Mouse (Mus musculus) intestine, embryonic 15.5 days (tissue): ENCODE results near the gene Knl1. TPM values are rescaled to one million over a fixed set of nuclear protein-coding genes. Genes with fewer than 3 reads are reported as not detected.

ENCODE experiments used
- ATAC-seq: fragments of 200-750 bp; cut with Nextera tagmentation; 2 replicates; pipeline ENCODE4 v1.8.0; 2017; ENCODE audit warnings: moderate TSS enrichment, moderate library complexity
- H3K27ac ChIP-seq: fragments of 300-500 bp; sonication (generic); 2 replicates; pipeline ENCODE4 v1.5.1; 2015; ENCODE audit warnings: mild to moderate bottlenecking, inconsistent platforms
- H3K27me3 ChIP-seq: fragments of 300-500 bp; sonication (generic); replicated peaks from 2 replicates; pipeline ENCODE4 v1.6.1; 2015; ENCODE audit warnings: inconsistent platforms
- H3K36me3 ChIP-seq: fragments of 300-500 bp; sonication (generic); 2 replicates; pipeline ENCODE4 v1.6.1; 2015; ENCODE audit warnings: inconsistent platforms
- H3K4me1 ChIP-seq: fragments of 300-500 bp; sonication (generic); replicated peaks from 2 replicates; pipeline ENCODE4 v1.6.1; 2015; ENCODE audit warnings: inconsistent platforms
- H3K4me2 ChIP-seq: fragments of 300-500 bp; sonication (generic); replicated peaks from 2 replicates; pipeline ENCODE4 v1.6.1; 2015; ENCODE audit warnings: mild to moderate bottlenecking, inconsistent platforms
- H3K4me3 ChIP-seq: fragments of 300-500 bp; sonication (generic); replicated peaks from 2 replicates; pipeline ENCODE4 v1.5.1; 2015; ENCODE audit warnings: inconsistent platforms
- H3K9ac ChIP-seq: fragments of 300-500 bp; sonication (generic); 2 replicates; pipeline ENCODE4 v1.6.1; 2015; ENCODE audit warnings: inconsistent platforms
- H3K9me3 ChIP-seq: fragments of 300-500 bp; sonication (generic); 2 replicates; pipeline ENCODE4 v1.6.1; 2016; ENCODE audit warnings: inconsistent platforms
- WGBS: fragments of 180-500 bp; shearing (Covaris S2); methylation state at CpG from one replicate; pipeline ENCODE4 v1.1.7; 2015; 5-methylcytosine and 5-hydroxymethylcytosine counted together
- polyA plus RNA-seq: library from polyadenylated mRNA; unstranded; fragments of >200 nt; fragmentation: Nextera tagmentation; extraction: Ambion mirVana; gene quantifications from 2 replicates; pipeline ENCODE4 v1.2.1, GENCODE M21; 2015

The Knl1 gene
- polyA plus RNA-seq, 1 experiment from 2014 or later = 53.7 TPM

DNA sequence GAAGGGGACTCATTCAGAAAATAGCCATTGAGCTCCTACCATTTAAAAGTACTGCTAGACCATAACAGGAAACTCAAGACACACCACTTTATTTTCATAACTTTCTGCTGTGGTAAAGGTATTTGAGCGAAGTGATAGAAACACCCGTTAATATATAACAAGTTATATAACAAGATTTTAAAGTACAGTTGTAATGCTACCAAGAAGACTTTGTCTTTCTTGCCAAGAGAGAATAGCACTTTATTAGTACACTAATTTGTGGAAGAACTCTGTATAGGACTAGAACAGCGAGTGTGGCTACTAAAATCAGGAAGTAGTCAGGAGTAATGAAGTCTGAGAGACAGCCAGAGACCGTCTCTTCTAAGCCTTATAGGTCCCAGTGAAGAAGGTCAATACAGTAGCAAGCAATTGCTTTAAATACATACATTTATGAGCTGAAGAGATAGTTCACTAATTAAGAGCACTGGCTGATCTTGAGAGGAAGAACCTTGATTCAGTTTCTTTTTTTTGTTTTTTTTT is 3.3 kb downstream of the Knl1 start:
- no peak for ATAC-seq
- H3K27ac ChIP-seq = no peak overlapping the region
- H3K9ac ChIP-seq = no peak overlapping the region
- H3K9me3 ChIP-seq = no peaks in the 10 kb centered on the region
- H3K4me1 ChIP-seq = no peaks in the 10 kb centered on the region
- no peak overlapping the region for H3K4me3 ChIP-seq
- 86% methylated on average over 4 of the region's 4 CpGs for WGBS
- no peaks in the 10 kb centered on the region for H3K27me3 ChIP-seq
- 0 out of 2 replicates have a peak, but pooled peaks cover 2% of the 10 kb centered on the region for H3K36me3 ChIP-seq
- no peak overlapping the region for H3K4me2 ChIP-seq

DNA sequence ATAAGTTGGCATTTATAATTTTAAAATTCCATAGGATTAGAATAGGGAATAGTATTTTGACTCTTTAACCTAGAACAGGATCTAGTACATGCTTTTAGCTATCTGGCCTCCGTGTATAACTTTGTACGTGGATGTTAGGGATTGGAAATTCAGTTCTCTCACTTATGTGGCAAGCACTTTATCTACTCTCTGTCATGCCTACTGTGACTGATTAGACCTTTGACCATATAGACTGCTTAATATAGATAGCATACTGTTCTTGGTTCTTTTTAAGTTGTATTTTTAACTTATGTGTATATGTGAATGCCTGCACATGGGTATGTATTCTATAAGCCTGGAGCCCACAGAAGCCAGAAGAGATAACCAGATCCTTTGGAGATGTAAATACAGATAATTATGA is 13.2 kb downstream of the Knl1 start:
- H3K27ac ChIP-seq = no peak overlapping the region
- H3K9me3 ChIP-seq = no peaks in the 10 kb centered on the region
- 92% methylated on average over 2 of the region's 2 CpGs for WGBS
- no peaks in the 10 kb centered on the region for H3K27me3 ChIP-seq
- no peak overlapping the region for H3K4me3 ChIP-seq
- H3K36me3 ChIP-seq = peaks cover 3% of the 10 kb centered on the region; the same call in 1 of the 2 replicates
- ATAC-seq = no peak
- no peaks in the 10 kb centered on the region for H3K4me1 ChIP-seq
- H3K9ac ChIP-seq = no peak overlapping the region
- H3K4me2 ChIP-seq = no peak overlapping the region

DNA sequence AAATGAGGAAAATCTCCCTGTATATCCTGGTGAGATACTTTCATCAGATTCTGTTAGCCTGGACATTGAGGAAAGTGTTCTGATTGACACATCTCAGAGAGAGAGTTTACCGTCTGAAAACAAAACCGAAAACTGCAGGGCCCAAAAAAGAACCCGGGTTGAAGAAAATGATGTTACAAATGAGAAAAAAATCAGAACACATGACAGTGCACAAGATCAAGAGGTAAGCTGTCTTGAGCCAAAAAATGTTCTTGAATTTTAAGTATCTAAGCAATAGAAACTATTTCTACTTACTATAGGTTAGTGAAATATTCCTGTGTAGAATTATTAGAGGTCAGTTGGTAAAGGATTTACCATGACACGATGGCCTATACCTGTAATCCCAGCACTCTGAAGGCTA is 25.5 kb downstream of the Knl1 start:
- no peak for ATAC-seq
- H3K36me3 ChIP-seq = 0 out of 2 replicates have a peak, but pooled peaks cover 5% of the 10 kb centered on the region
- 94% methylated on average over 4 of the region's 4 CpGs for WGBS

DNA sequence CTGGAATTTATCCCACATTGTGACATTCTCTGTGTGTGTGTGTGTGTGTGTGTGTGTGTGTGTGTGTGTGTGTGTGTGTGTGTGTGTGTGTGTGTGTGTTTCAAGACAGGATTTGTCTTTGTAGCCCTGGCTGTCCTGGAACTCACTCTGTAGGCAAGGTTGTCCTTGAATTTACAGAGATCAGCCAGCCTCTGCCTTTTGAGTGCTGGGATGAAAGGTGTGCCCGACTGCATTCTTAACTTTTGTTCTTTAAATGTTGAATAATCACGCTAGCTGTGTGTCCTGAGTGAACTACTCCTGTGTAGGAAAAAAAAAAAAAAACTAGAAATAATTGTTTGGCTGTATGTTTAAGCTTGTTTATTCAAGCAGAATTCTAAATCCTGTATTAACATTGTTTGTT is 39.2 kb downstream of the Knl1 start:
- Histone ChIP-seq H3K27ac (no peak overlapping the region), H3K4me1 (no peaks in the 10 kb centered on the region), H3K36me3 (peaks cover 8% of the 10 kb centered on the region; the same call in 1 of the 2 replicates), H3K9me3 (no peaks in the 10 kb centered on the region), H3K9ac (no peak overlapping the region), H3K4me3 (no peak overlapping the region), H3K4me2 (no peak overlapping the region), H3K27me3 (no peaks in the 10 kb centered on the region)
- ATAC-seq = no peak
- 90% methylated on average over 2 of the region's 2 CpGs for WGBS

More for the DNA sequence above, 25.5 kb downstream of the Knl1 start:
- Histone ChIP-seq H3K4me2 (no peak overlapping the region), H3K4me3 (no peak overlapping the region), H3K9ac (no peak overlapping the region), H3K9me3 (no peaks in the 10 kb centered on the region), H3K4me1 (no peaks in the 10 kb centered on the region), H3K27me3 (no peaks in the 10 kb centered on the region), H3K27ac (no peak overlapping the region)

DNA sequence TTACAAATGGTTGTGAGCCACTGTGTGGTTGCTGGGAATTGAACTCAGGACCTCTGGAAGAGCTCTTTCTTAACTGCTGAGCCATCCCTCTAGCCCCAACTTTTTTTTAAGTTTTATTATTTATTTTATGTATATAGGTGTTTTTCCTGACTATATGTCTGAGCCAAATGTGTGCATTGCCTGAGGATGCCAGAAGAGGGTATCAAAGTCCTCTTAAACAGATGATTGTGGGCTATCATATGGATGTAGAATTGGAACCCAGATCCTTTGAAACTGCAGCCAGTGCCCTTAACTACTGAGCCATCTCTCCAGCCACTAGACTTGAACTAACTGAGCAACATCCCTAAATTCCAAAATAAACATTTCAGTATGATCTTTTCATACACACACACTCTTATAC is 54.6 kb downstream of the Knl1 start:
- H3K36me3 ChIP-seq = peaks cover 20% of the 10 kb centered on the region
- H3K9ac ChIP-seq = no peak overlapping the region
- no peak overlapping the region for H3K27ac ChIP-seq
- H3K4me1 ChIP-seq = no peaks in the 10 kb centered on the region
- no peak for ATAC-seq
- no peaks in the 10 kb centered on the region for H3K9me3 ChIP-seq
- H3K27me3 ChIP-seq = no peaks in the 10 kb centered on the region
- H3K4me3 ChIP-seq = no peak overlapping the region
- no peak overlapping the region for H3K4me2 ChIP-seq

DNA sequence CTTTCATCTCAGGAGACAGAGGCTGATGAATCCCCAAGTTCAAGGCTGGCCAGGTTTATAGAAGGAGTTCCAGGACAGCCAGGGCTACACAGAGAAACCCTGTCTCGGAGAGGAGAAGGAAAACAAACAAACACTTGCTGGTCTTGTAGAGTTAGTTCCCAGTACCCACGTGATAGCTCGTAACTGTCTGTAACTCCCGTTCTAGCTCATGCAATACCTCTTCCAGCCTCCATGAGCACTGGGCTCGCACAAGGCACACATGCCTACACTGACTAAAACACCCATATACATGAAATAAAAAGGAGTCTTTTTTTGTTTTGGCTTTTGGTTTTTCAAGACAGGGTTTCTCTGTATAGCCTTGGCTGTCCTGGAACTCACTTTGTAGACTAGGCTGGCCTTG is 59.7 kb downstream of the Knl1 start:
- WGBS = 78% methylated on average over 5 of the region's 5 CpGs
- H3K27me3 ChIP-seq = no peaks in the 10 kb centered on the region
- peaks cover 15% of the 10 kb centered on the region for H3K36me3 ChIP-seq
- H3K4me2 ChIP-seq = no peak overlapping the region
- H3K4me3 ChIP-seq = no peak overlapping the region
- no peak overlapping the region for H3K27ac ChIP-seq
- no peaks in the 10 kb centered on the region for H3K9me3 ChIP-seq
- ATAC-seq = no peak
- 0 out of 2 replicates have a peak, but pooled peaks cover under 1% of the 10 kb centered on the region for H3K4me1 ChIP-seq
- no peak overlapping the region for H3K9ac ChIP-seq

DNA sequence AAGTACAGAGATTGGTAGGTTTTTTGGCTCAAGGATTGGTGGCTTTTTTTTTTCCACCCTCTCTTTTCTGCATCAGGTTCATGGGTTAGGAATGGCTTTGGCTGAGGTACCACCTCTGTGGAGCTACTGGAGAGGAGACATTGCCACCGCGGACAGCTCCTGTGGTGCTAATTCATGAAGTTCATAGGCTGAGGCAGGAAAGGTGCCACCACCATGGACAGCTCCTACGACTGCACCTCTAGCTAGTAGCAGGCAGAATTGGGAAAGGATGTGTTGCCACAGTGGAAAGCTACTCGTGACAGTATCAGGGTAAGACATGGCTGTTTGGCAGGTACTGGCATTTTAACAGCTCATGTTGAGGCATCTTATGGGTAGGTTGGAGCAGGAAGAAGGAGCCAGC is 61.6 kb downstream of the Knl1 start:
- WGBS = 60% methylated on average over 4 of the region's 4 CpGs
- no peak overlapping the region for H3K27ac ChIP-seq
- 0 out of 2 replicates have a peak, but pooled peaks cover 2% of the 10 kb centered on the region for H3K36me3 ChIP-seq
- H3K4me3 ChIP-seq = no peak overlapping the region
- no peak overlapping the region for H3K4me2 ChIP-seq
- ATAC-seq = no peak
- peaks cover 7% of the 10 kb centered on the region; the same call in 1 of the 2 replicates for H3K4me1 ChIP-seq
- H3K9me3 ChIP-seq = no peaks in the 10 kb centered on the region
- no peak overlapping the region for H3K9ac ChIP-seq
- no peaks in the 10 kb centered on the region for H3K27me3 ChIP-seq

DNA sequence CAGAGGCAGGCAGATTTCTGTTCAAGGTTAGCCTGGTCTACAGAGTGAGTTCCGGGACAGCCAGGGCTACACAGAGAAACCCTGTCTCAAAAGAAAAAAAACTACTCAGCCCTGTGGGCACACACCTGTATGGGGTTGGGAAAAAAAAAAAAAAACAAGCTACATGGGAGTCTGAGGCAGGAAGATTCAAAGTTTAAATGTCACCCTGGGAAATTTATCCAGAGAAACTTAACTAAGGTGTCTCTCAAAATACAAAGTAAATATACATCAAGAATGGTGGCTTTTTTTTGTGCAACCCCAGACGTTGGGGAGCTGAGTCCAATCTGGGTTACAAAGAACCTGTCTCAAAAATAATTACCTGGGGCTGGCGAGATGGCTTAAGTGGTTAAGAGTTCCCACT is 64.1 kb downstream of the Knl1 start:
- H3K9ac ChIP-seq = no peak overlapping the region
- no peak overlapping the region for H3K27ac ChIP-seq

DNA sequence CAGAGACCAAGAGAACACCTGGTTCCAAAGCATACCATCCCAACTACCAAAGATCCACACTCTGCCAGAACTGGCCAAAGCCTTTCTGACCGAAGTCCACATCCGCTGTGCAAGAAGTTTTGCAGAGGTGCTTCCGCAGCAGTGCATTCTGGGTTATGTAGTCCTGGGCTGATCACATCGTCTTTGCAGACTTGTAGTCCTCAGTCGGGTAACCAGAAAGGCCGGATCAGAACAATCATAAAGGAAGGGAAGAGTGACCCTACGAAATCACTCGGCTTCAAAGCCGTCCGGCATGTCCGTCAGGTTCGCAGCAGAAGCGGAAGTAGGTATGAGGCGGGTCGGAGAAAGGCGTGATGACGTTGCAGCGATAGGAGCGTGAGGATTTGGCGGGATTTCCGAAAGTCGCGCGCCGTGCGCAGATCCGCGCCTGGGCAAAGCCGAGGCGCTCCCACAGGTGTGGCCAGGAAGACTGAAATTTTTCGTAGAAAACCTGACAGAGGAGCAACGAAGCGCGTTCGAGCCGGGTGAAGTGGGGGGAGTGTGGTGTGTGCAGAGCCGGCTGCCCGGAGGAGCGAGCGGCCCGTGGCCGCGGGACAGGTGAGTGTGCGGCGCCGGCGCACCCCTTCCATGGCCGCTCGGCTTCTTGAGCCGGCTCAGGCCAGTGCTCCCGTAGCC is 65.7 kb downstream of the Knl1 start, which contains the start of gene Rad51:
TSS of gene Rad51 (plus strand) at position 356 of the 675 bp plus-strand sequence.
- H3K36me3 ChIP-seq = 0 out of 2 replicates have a peak, but pooled peaks cover 2% of the 10 kb centered on the region
- H3K4me1 ChIP-seq = peaks cover 8% of the 10 kb centered on the region
- peak within 1 kb of the TSS; percentile 72 for H3K4me3 ChIP-seq
- peak within 1 kb of the TSS; percentile 89 for H3K27ac ChIP-seq
- H3K4me2 ChIP-seq = peak within 1 kb of the TSS; percentile 86
- peak; percentile 97 for ATAC-seq
- peak within 1 kb of the TSS; percentile 69 for H3K9ac ChIP-seq
- no peaks in the 10 kb centered on the region for H3K27me3 ChIP-seq
- under 1% methylated on average over 51 of the region's 51 CpGs for WGBS
- H3K9me3 ChIP-seq = no peaks in the 10 kb centered on the region

More for the DNA sequence above, 64.1 kb downstream of the Knl1 start:
- Histone ChIP-seq H3K27me3 (no peaks in the 10 kb centered on the region), H3K9me3 (no peaks in the 10 kb centered on the region), H3K36me3 (0 out of 2 replicates have a peak, but pooled peaks cover 2% of the 10 kb centered on the region), H3K4me2 (no peak overlapping the region), H3K4me1 (peaks cover 8% of the 10 kb centered on the region), H3K4me3 (no peak overlapping the region)
- WGBS = 89% methylated on average over 3 of the region's 3 CpGs
- no peak for ATAC-seq

DNA sequence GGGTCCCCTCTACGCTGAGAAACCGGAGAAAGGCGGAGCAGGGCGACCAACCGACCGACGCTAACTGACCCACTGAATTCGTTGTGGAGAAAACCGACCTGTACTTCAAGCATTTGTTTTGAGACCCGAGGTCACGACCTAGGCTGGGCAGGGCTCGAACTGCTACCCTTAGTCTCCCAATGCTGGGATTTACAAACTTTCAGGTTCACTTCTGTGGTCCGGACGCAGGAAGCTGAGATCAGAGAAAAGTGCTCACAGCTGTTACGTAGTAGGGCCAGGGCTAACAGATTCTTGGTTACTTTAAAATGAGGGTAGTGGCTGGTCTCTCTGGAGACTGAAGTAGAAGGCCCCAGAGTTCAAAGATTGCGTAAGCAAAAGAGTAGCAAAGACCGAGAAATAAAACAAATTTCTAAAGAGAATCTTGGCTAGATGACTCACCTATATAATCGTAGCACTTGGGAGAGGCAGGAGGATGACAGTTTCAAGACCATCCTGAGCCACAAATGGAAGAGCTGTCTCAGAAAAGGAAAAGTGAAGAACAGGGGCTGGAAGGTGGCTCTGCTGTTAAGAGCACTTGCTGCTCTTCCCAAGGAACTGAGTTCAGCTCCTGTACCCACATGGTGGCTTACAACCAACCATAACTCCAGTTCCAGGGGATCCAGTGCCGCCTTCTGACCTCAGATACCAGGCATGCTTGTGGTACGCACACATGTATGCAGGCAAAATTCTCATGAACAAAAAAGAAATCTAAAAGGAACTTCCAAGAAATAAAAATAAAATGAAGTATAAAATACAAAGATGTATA is 66.4 kb downstream of the Knl1 start:
- no peak; the same call in none of the 2 replicates for ATAC-seq
- Histone ChIP-seq H3K4me2 (peak overlapping the region; percentile 86), H3K4me1 (peaks cover 8% of the 10 kb centered on the region), H3K4me3 (peak overlapping the region; percentile 72), H3K9me3 (no peaks in the 10 kb centered on the region), H3K27me3 (no peaks in the 10 kb centered on the region), H3K36me3 (0 out of 2 replicates have a peak, but pooled peaks cover 2% of the 10 kb centered on the region), H3K9ac (peak overlapping the region; percentile 69), H3K27ac (peak overlapping the region; percentile 89)
- WGBS = 11% methylated on average over 20 of the region's 20 CpGs

DNA sequence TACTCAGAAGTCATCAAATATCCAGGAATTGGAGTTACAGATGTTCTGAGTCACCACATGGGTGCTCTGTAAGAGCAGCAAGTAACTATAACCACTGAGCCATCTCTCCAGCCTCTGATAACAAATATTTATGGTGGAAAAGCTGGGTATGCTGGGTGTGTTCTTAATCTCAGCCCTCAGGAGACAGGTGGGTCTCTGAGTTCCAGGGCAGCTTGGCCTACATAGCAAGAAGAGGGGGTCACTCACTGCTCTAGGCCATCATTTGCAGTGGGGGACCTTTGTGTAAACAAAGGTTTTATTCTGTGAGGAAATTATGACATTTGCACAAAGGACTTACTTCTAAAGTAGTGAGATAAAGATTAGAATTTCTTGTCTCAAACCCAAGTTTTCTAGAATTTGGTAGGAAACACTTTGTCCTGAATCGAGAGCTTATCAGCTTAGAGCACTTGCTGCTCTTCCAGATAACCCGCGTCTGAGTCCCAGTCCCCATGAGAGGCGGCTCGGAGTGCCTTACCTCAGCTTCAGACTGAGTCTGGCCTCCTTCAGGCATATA is 89.5 kb downstream of the Knl1 start:
- 79% methylated on average over 5 of the region's 5 CpGs for WGBS
- no peak for ATAC-seq
- no peaks in the 10 kb centered on the region for H3K4me1 ChIP-seq
- no peak overlapping the region for H3K4me3 ChIP-seq
- peaks cover 24% of the 10 kb centered on the region for H3K36me3 ChIP-seq
- no peaks in the 10 kb centered on the region for H3K27me3 ChIP-seq
- no peak overlapping the region for H3K27ac ChIP-seq
- H3K9me3 ChIP-seq = no peaks in the 10 kb centered on the region
- no peak overlapping the region for H3K9ac ChIP-seq
- H3K4me2 ChIP-seq = no peak overlapping the region

DNA sequence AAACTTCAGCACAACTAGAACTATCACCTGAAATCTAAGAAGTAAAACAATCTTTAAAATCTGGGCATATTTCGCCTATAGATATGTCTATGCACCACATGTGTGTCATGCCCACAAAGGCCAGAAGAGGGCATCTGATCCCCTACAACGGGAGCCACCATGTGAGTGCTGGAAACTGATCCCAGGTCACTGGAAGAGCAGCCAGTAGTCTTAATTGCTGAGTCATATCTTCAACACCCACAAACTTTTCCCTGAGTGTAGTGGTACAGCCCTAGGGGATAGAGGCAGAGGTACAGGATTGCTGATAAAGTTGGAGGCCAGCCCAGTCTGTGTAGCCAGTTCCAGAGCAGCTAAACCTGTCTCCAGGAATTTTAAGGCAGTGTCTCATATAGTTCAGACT is 98.3 kb downstream of the Knl1 start:
- peaks cover 61% of the 10 kb centered on the region for H3K36me3 ChIP-seq
- no peaks in the 10 kb centered on the region for H3K9me3 ChIP-seq
- no peak overlapping the region for H3K4me2 ChIP-seq
- H3K27ac ChIP-seq = no peak overlapping the region
- no peaks in the 10 kb centered on the region for H3K27me3 ChIP-seq
- no peaks in the 10 kb centered on the region for H3K4me1 ChIP-seq
- WGBS = 91% methylated on average over 2 of the region's 2 CpGs
- no peak overlapping the region for H3K9ac ChIP-seq
- ATAC-seq = no peak
- H3K4me3 ChIP-seq = no peak overlapping the region
